Mouse (Mus musculus): ENCODE results near the gene Col24a1. TPM values are rescaled to one million over a fixed set of nuclear protein-coding genes. Genes with fewer than 3 reads are reported as not detected.
A peak's percentile ranks its signal among the peaks of the same experiment; 100 is the strongest.

Col24a1 gene
- polyA plus RNA-seq, 1 experiment, result 0.40 TPM

- Histone ChIP-seq H3K79me2 (ENCODE audit: control insufficient read depth, insufficient read depth) (no peaks in the 10 kb centered on the region), H3K4me3 (no peak overlapping the region), H3K27me3 (ENCODE audit: control insufficient read depth, insufficient read depth, insufficient read length) (no peaks in the 10 kb centered on the region), H3K36me3 (ENCODE audit: control insufficient read depth, insufficient read depth) (no peaks in the 10 kb centered on the region), H3K4me2 (ENCODE audit: low read depth) (no peak overlapping the region), H3ac (ENCODE audit: control insufficient read depth, insufficient read length) (no peak overlapping the region)
- TF ChIP-seq SRF (IDR thresholded peaks at IDR 0.05; ENCODE audit: control insufficient read depth, insufficient read length, low read depth) (no peak), TCF12 (IDR thresholded peaks at IDR 0.05; ENCODE audit: insufficient read depth, poor library complexity, severe bottlenecking) (no peak), E2F4 (IDR thresholded peaks at IDR 0.05; ENCODE audit: insufficient read depth) (no peak), USF1 (IDR thresholded peaks at IDR 0.05; ENCODE audit: low read depth) (no peak), MYOD1 (IDR thresholded peaks at IDR 0.05; ENCODE audit: control insufficient read depth in 1 of 3, insufficient read length in 2 of 3, low read depth in 2 of 3) (no peak), MYOG (IDR thresholded peaks at IDR 0.05; ENCODE audit: control insufficient read depth in 1 of 3, insufficient read depth in 1 of 3, insufficient read length in 2 of 3, low read depth in 2 of 3) (no peak)
Measured at GRCm38 (mm10) chr3:145457039-145457438, 164.8 kb downstream of the Col24a1 start.

GRCm38 (mm10) chr3:145462351-145462750, 170.1 kb downstream of the Col24a1 start:
- no peaks in the 10 kb centered on the region for H3K27me3 ChIP-seq (ENCODE audit: control insufficient read depth, insufficient read depth, insufficient read length)
- TF ChIP-seq POLR2AphosphoS2 (IDR thresholded peaks at IDR 0.05; ENCODE audit: insufficient read length, low read depth), result no peak
- no peak for TF ChIP-seq E2F4 (IDR thresholded peaks at IDR 0.05; ENCODE audit: insufficient read depth)
- no peak overlapping the region for H3K4me2 ChIP-seq (ENCODE audit: low read depth)
- H3K79me2 ChIP-seq (ENCODE audit: control insufficient read depth, insufficient read depth), result no peaks in the 10 kb centered on the region
- no peaks in the 10 kb centered on the region for H3K36me3 ChIP-seq (ENCODE audit: control insufficient read depth, insufficient read depth)
- no peak overlapping the region for H3K4me3 ChIP-seq
- H3ac ChIP-seq (ENCODE audit: control insufficient read depth, insufficient read length), result no peak overlapping the region

- Histone ChIP-seq H3K4me2 (ENCODE audit: low read depth) (no peak overlapping the region), H3K79me2 (ENCODE audit: control insufficient read depth, insufficient read depth) (no peaks in the 10 kb centered on the region), H3ac (ENCODE audit: control insufficient read depth, insufficient read length) (no peak overlapping the region), H3K27me3 (ENCODE audit: control insufficient read depth, insufficient read depth, insufficient read length) (no peaks in the 10 kb centered on the region), H3K4me3 (no peak overlapping the region), H3K36me3 (ENCODE audit: control insufficient read depth, insufficient read depth) (no peaks in the 10 kb centered on the region)
- TF ChIP-seq SRF (IDR thresholded peaks at IDR 0.05; ENCODE audit: control insufficient read depth, insufficient read length, low read depth) (no peak), TCF12 (IDR thresholded peaks at IDR 0.05; ENCODE audit: insufficient read depth, poor library complexity, severe bottlenecking) (no peak), CEBPB (IDR thresholded peaks at IDR 0.05; ENCODE audit: insufficient read depth, poor library complexity, severe bottlenecking) (no peak), E2F4 (IDR thresholded peaks at IDR 0.05; ENCODE audit: insufficient read depth) (no peak), TCF3 (IDR thresholded peaks at IDR 0.05; ENCODE audit: insufficient read length, low read depth) (no peak), REST (IDR thresholded peaks at IDR 0.05; ENCODE audit: insufficient read depth, insufficient read length) (no peak)
Measured at GRCm38 (mm10) chr3:145463731-145464130, 171.5 kb downstream of the Col24a1 start.

- H3ac ChIP-seq (ENCODE audit: control insufficient read depth, insufficient read length), result no peak overlapping the region
- H3K4me3 ChIP-seq, result no peak overlapping the region
- no peaks in the 10 kb centered on the region for H3K27me3 ChIP-seq (ENCODE audit: control insufficient read depth, insufficient read depth, insufficient read length)
- H3K4me2 ChIP-seq (ENCODE audit: low read depth), result peak overlapping the region; percentile 45
- H3K79me2 ChIP-seq (ENCODE audit: control insufficient read depth, insufficient read depth), result no peaks in the 10 kb centered on the region
- H3K36me3 ChIP-seq (ENCODE audit: control insufficient read depth, insufficient read depth), result no peaks in the 10 kb centered on the region
- TF ChIP-seq USF1 (IDR thresholded peaks at IDR 0.05; ENCODE audit: low read depth) (no peak), MYOD1 (IDR thresholded peaks at IDR 0.05; ENCODE audit: control insufficient read depth in 1 of 3, insufficient read length in 2 of 3, low read depth in 2 of 3) (peak in 2 of 3 experiments; percentile 20 to 53), MYOG (IDR thresholded peaks at IDR 0.05; ENCODE audit: control insufficient read depth in 1 of 3, insufficient read depth in 1 of 3, insufficient read length in 2 of 3, low read depth in 2 of 3) (no peak), TCF12 (IDR thresholded peaks at IDR 0.05; ENCODE audit: insufficient read depth, poor library complexity, severe bottlenecking) (no peak), REST (IDR thresholded peaks at IDR 0.05; ENCODE audit: insufficient read depth, insufficient read length) (no peak), POLR2AphosphoS2 (IDR thresholded peaks at IDR 0.05; ENCODE audit: insufficient read length, low read depth) (no peak), CEBPB (IDR thresholded peaks at IDR 0.05; ENCODE audit: insufficient read depth, poor library complexity, severe bottlenecking) (no peak), E2F4 (IDR thresholded peaks at IDR 0.05; ENCODE audit: insufficient read depth) (no peak), SRF (IDR thresholded peaks at IDR 0.05; ENCODE audit: control insufficient read depth, insufficient read length, low read depth) (no peak), MAX (IDR thresholded peaks at IDR 0.05; ENCODE audit: low read depth) (no peak), POLR2A (IDR thresholded peaks at IDR 0.05; ENCODE audit: insufficient read length, low read depth) (no peak), TCF3 (IDR thresholded peaks at IDR 0.05; ENCODE audit: insufficient read length, low read depth) (peak; percentile 24)
Measured at GRCm38 (mm10) chr3:145471094-145471493, 178.8 kb downstream of the Col24a1 start.

- H3ac ChIP-seq (ENCODE audit: control insufficient read depth, insufficient read length), result no peak overlapping the region
- TF ChIP-seq TCF3 (IDR thresholded peaks at IDR 0.05; ENCODE audit: insufficient read length, low read depth) (no peak), E2F4 (IDR thresholded peaks at IDR 0.05; ENCODE audit: insufficient read depth) (no peak), REST (IDR thresholded peaks at IDR 0.05; ENCODE audit: insufficient read depth, insufficient read length) (no peak)
- no peaks in the 10 kb centered on the region for H3K79me2 ChIP-seq (ENCODE audit: control insufficient read depth, insufficient read depth)
- H3K4me3 ChIP-seq, result no peak overlapping the region
- H3K36me3 ChIP-seq (ENCODE audit: control insufficient read depth, insufficient read depth), result no peaks in the 10 kb centered on the region
- H3K4me2 ChIP-seq (ENCODE audit: low read depth), result peak overlapping the region; percentile 56
- no peaks in the 10 kb centered on the region for H3K27me3 ChIP-seq (ENCODE audit: control insufficient read depth, insufficient read depth, insufficient read length)
Measured at GRCm38 (mm10) chr3:145474163-145474562, 181.9 kb downstream of the Col24a1 start.

GRCm38 (mm10) chr3:145476634-145477033, 184.4 kb downstream of the Col24a1 start:
- H3K4me2 ChIP-seq (ENCODE audit: low read depth), result no peak overlapping the region
- no peaks in the 10 kb centered on the region for H3K79me2 ChIP-seq (ENCODE audit: control insufficient read depth, insufficient read depth)
- TF ChIP-seq MYOD1 (IDR thresholded peaks at IDR 0.05; ENCODE audit: control insufficient read depth in 1 of 3, insufficient read length in 2 of 3, low read depth in 2 of 3) (no peak), SRF (IDR thresholded peaks at IDR 0.05; ENCODE audit: control insufficient read depth, insufficient read length, low read depth) (no peak), TCF3 (IDR thresholded peaks at IDR 0.05; ENCODE audit: insufficient read length, low read depth) (no peak), POLR2A (IDR thresholded peaks at IDR 0.05; ENCODE audit: insufficient read length, low read depth) (no peak), MYOG (IDR thresholded peaks at IDR 0.05; ENCODE audit: control insufficient read depth in 1 of 3, insufficient read depth in 1 of 3, insufficient read length in 2 of 3, low read depth in 2 of 3) (no peak), CEBPB (IDR thresholded peaks at IDR 0.05; ENCODE audit: insufficient read depth, poor library complexity, severe bottlenecking) (no peak), REST (IDR thresholded peaks at IDR 0.05; ENCODE audit: insufficient read depth, insufficient read length) (no peak), E2F4 (IDR thresholded peaks at IDR 0.05; ENCODE audit: insufficient read depth) (no peak), TCF12 (IDR thresholded peaks at IDR 0.05; ENCODE audit: insufficient read depth, poor library complexity, severe bottlenecking) (no peak), MAX (IDR thresholded peaks at IDR 0.05; ENCODE audit: low read depth) (no peak), USF1 (IDR thresholded peaks at IDR 0.05; ENCODE audit: low read depth) (no peak)
- no peak overlapping the region for H3K4me3 ChIP-seq
- no peaks in the 10 kb centered on the region for H3K27me3 ChIP-seq (ENCODE audit: control insufficient read depth, insufficient read depth, insufficient read length)
- no peaks in the 10 kb centered on the region for H3K36me3 ChIP-seq (ENCODE audit: control insufficient read depth, insufficient read depth)
- H3ac ChIP-seq (ENCODE audit: control insufficient read depth, insufficient read length), result no peak overlapping the region
